Mouse (Mus musculus) liver, adult 2 months (tissue): ENCODE data around the gene Dgki.

Experiments
- CTCF ChIP-seq: fragments of 200-500 bp; IDR thresholded peaks from 2 replicates; pipeline ENCODE4 v1.5.1; 2011; ENCODE audit warnings: low read depth, low read length, control low read depth
- POLR2A ChIP-seq: fragments of 200-500 bp; IDR thresholded peaks from 2 replicates; pipeline ENCODE4 v1.6.1; 2011; ENCODE audit warnings: low read length, control low read depth; ENCODE audit not compliant: insufficient read depth; ENCODE audit errors: extremely low read depth

- TF ChIP-seq POLR2A (no peak), CTCF (peak; percentile 67)
Observed at GRCm38 (mm10) chr6:37054435-37055020, 245.5 kb downstream of the Dgki start.
